Mouse (Mus musculus) left cerebral cortex, postnatal 36 days (tissue): ENCODE results near the gene Cacna1e. TPM values are rescaled to one million over a fixed set of nuclear protein-coding genes. Genes with fewer than 3 reads are reported as not detected.
A peak's percentile ranks its signal among the peaks of the same experiment; 100 is the strongest.

Experiments
- DNase-seq, 2 experiments: peaks; one replicate each; pipeline ENCODE4 v3.0.0; 2021 to 2022; ENCODE audit warnings: low spot score in 2 of 2, mixed read lengths in 1 of 2
- intact Hi-C: fragments of 180-260 bp; cut with DNase I; formaldehyde crosslinking; loops from one replicate; pipeline ENCODE4 v1.15.1; 2025
- total RNA-seq, 2 experiments: library from RNA; stranded (reverse); gene quantifications; 2 replicates each; pipeline ENCODE4 v1.2.3; 2021

The Cacna1e gene
- 100 to 1,000 TPM; 146 to 202 TPM for total RNA-seq

- no peak for DNase-seq
These were observed at the start of gene Cacna1e for GRCm38 (mm10) chr1:154884275-154885206. Gene Cacna1e, minus strand, starts transcription at chr1:154884501.

DNA sequence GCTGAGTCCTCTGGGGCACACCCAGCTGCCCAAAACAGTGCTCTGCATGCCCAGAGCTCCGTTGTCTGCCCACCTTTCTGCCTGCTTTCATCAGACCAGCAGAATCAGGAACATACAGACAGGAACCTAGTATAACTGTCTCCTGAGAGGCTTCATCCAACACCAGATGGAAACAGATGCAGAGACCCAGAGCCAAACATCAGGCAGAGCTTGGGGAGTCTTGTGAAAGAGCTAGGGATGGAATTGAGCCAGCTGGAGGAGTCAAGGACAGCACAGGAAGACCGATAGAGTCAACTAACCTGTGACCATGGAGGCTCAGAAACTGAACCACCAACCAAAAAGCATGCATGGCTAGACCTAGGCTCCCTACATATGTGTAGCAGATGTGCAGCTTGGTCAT is 34.1 kb upstream of the Cacna1e start:
- intact Hi-C loops = no loop called here
- DNase-seq = no peak

More at GRCm38 (mm10) chr1:154884275-154885206, at the start of gene Cacna1e:
- intact Hi-C loops = loop anchor here (2.0 to 5.0 kb wide), 2 partner anchors 92 to 122 kb away; no protein-coding TSS in a partner anchor

GRCm38 (mm10) chr1:154917438-154917837 is 33.1 kb upstream of the Cacna1e start:
- intact Hi-C loops = no loop called here
- DNase-seq = no peak

DNA sequence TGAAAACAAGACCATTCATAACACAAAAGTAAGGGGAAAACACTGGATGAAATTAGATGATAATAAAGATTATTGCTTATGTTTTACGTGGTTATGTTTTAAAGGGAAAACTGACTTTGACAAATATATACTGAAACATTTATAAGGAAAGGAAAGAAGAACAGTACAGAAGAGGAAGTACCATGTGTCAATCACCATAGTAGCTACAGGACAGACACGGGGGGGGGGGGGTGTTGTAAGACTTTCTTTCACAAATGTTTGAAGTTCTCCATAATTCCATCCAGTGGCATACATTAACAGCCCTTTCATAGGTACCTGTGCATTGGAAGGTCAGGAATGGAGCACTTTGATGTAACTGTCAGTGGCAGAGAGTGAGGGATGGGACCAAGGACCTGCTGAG is 25.3 kb upstream of the Cacna1e start:
- intact Hi-C loops = no loop called here
- no peak for DNase-seq

- intact Hi-C loops = no loop called here
- DNase-seq = no peak
These were observed 13.1 kb upstream of the Cacna1e start for GRCm38 (mm10) chr1:154897390-154897789.

DNA sequence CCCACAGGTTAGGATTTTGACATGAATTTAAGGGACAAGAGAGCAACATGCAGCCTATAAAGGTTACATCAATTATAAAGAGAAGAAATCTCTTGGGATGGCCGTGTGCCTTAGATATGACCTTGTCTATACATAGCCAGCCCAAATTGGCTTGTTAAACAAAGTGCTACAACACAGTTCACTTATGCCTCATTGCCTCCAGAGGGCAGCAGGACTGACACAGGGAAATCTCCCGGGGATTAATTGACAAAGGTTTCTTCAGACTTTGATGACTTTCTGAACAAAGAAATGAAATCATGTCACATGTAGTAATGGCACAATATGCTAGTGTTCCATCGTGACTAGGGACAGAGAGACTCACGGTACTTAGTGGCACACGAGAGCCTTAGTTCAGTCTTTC is 5.9 kb upstream of the Cacna1e start:
- no peak for DNase-seq
- intact Hi-C loops = no loop called here

DNA sequence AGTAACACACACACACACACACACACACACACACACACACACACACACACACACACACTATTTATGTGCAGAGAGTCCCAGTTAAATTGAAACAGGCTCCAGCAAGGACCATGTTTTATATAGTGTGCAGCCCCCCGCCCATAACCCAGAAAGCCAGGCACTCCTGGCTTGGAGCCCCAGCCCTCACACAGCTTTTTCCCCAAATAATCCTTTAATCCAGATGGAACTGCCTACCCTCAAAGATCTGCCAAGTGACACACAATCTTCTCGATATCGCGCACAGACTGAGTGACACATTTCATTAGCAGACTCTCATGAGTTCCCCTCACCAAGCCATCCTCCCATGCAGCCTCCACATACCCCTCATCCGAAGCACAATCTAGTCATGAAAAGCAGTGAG is 4.2 kb upstream of the Cacna1e start:
- intact Hi-C loops = no loop called here
- no peak for DNase-seq

GRCm38 (mm10) chr1:154888018-154888417 is 3.7 kb upstream of the Cacna1e start:
- intact Hi-C loops = no loop called here
- no peak for DNase-seq

GRCm38 (mm10) chr1:154887546-154887945 is 3.2 kb upstream of the Cacna1e start:
- no peak for DNase-seq
- intact Hi-C loops = no loop called here

- intact Hi-C loops = no loop called here
- DNase-seq = no peak
These were observed 2.3 kb upstream of the Cacna1e start for GRCm38 (mm10) chr1:154886611-154887010.

GRCm38 (mm10) chr1:154885207-154885548 is 877 bp upstream of the Cacna1e start:
- intact Hi-C loops = loop anchor here (2.0 kb wide), 1 partner anchor 122 kb away; no protein-coding TSS in a partner anchor
- DNase-seq = no peak

GRCm38 (mm10) chr1:154883596-154884191 is 607 bp downstream of the Cacna1e start:
- intact Hi-C loops = loop anchor here (2.0 to 5.0 kb wide), 2 partner anchors 91 to 123 kb away; no protein-coding TSS in a partner anchor
- no peak for DNase-seq

DNA sequence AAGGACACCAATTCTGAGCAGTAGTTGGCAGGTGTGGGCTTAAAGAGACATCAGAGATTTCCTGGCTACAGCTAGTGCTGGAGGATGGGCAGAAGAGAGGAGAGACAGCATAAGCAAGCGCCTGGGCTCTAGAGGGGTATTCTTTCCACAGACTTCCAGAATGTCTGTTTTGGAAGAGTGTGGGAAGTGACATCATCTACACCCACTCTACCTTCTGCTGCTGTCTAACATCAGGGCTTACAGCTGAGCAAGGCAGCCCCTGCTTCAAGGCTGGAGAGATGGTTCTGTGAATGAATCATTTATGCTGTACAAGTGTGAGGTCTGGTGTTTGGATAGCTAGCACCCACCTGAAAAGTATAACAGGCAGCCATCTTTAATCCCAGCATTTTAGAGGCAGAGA is 18.3 kb downstream of the Cacna1e start:
- intact Hi-C loops = loop anchor here (5.0 kb wide), 2 partner anchors 39 to 79 kb away; no protein-coding TSS in a partner anchor
- DNase-seq = peak; percentile 24 to 33

- intact Hi-C loops = no loop called here
These were observed 22.9 kb downstream of the Cacna1e start for GRCm38 (mm10) chr1:154861416-154861815.

GRCm38 (mm10) chr1:154854564-154854963 is 29.7 kb downstream of the Cacna1e start:
- no peak for DNase-seq
- intact Hi-C loops = no loop called here

More at GRCm38 (mm10) chr1:154861416-154861815, 22.9 kb downstream of the Cacna1e start:
- DNase-seq = no peak

DNA sequence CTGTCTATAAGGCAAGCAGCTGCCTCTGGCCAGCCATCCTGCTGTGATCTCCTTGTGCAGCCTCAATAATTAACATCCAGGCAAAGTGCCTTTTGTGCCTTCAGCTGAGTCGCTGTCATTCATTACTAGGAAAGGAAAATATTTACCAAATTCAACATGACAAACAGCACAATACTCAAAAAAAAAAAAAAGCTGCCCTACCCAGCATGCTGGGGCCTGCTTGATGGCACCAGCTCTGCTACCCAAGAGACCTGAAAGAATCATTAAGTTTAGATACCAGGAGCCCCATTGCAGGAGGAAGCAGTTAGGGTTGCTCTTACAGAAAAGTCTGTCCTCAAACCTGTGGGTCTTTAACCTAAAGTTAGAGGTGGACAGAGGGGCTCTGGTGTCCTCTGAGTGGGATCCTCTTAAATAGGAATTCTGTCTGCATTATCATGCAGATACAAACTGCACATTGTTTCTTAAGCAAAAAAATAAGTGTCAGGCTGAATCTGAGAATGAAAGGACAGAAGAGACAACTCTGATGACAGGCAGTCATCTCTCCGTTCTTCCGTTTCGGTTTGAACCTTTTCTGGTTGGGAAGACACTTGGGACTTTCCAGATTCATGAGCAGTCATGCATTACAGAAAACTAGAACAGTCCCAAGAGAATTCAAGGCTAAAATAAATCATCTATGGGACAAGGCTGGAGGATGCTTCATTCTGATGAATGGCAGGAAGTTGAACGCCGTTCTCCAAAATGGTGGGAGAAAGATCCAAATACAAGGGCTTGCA is 33.6 kb downstream of the Cacna1e start:
- intact Hi-C loops = no loop called here
- DNase-seq = no peak

GRCm38 (mm10) chr1:154848683-154849579 is 35.4 kb downstream of the Cacna1e start:
- DNase-seq = no peak
- intact Hi-C loops = no loop called here

- intact Hi-C loops = no loop called here
These were observed 37.4 kb downstream of the Cacna1e start for GRCm38 (mm10) chr1:154846900-154847299.

GRCm38 (mm10) chr1:154843427-154843826 is 40.9 kb downstream of the Cacna1e start:
- DNase-seq = no peak
- intact Hi-C loops = no loop called here

More at GRCm38 (mm10) chr1:154846900-154847299, 37.4 kb downstream of the Cacna1e start:
- DNase-seq = no peak
